Mouse (Mus musculus) adrenal gland, adult 2 months (tissue): ENCODE results near the gene Ap4m1. TPM values are rescaled to one million over a fixed set of nuclear protein-coding genes. Genes with fewer than 3 reads are reported as not detected.
A peak's percentile ranks its signal among the peaks of the same experiment; 100 is the strongest.

Experiments used
- DNase-seq: peaks from one replicate; pipeline ENCODE4 v3.0.0; 2021
- long read RNA-seq: library from polyadenylated mRNA; stranded (forward); transcript quantifications from one replicate; pipeline ENCODE4 v2.0.0, GENCODE M21; 2021
- polyA plus RNA-seq: library from polyadenylated mRNA; depleted of rRNA; stranded (reverse); fragments of >200 nt; gene quantifications from 2 replicates; pipeline ENCODE4 v1.2.3, GENCODE M21; 2012; rRNA removed
- total RNA-seq, 2 experiments: library from RNA; stranded (reverse); gene quantifications; 2 replicates each; pipeline ENCODE4 v1.2.3; 2021

Ap4m1 gene
- total RNA-seq (10 to 100 TPM; 19.4 to 20.1 TPM), polyA plus RNA-seq (24.9 and 27.7 TPM in 2 replicates)
- long read RNA-seq, transcript Ap4m1-201 (15 exons, 3,479 nt) = major isoform, 5 of 11 reads
- long read RNA-seq, partial matches to known transcripts = 1 of 11 reads
- long read RNA-seq, other reads (novel, unspliced or antisense) = 5 of 11 reads

GRCm38 (mm10) chr5:138171695-138172491, at the start of gene Ap4m1, which contains the start of gene Mcm7:
Gene Ap4m1, plus strand, starts transcription at chr5:138172002.
Gene Mcm7, minus strand, starts transcription at chr5:138172422.
- DNase-seq = peak; percentile 99

GRCm38 (mm10) chr5:138132425-138133064, 39.3 kb upstream of the Ap4m1 start:
- no peak for DNase-seq

- no peak for DNase-seq
Observed at GRCm38 (mm10) chr5:138137257-138137656, 34.5 kb upstream of the Ap4m1 start.

DNA sequence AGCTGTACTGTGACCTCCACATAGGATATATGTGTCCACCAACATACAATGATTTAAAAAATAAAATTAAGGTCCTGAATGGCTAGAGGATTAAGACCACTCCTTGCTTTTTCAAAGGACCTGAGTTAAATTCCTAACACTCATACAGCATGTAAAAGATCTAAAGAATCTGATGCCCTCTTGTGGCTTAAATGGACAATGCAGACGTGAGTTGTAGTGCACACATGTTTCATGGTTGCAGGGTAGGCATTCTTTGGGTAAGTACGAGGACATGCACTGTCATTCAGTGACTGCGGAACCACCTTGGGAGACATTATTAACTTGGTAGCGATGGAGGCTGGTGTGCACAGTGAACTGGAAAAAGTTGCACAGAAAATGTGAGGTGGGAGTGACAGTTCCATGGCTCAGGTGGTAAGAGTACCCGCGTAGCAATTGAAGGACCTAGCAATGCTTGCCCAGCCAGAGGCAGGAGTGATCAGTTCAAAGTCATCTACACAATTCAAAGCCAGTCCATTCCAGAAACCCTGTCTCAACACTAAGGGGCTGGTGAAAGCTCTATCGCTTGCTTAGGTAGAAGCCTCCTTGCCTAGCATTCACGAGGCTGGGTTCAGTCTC, 33.8 kb upstream of the Ap4m1 start:
- peak; percentile 39 for DNase-seq

DNA sequence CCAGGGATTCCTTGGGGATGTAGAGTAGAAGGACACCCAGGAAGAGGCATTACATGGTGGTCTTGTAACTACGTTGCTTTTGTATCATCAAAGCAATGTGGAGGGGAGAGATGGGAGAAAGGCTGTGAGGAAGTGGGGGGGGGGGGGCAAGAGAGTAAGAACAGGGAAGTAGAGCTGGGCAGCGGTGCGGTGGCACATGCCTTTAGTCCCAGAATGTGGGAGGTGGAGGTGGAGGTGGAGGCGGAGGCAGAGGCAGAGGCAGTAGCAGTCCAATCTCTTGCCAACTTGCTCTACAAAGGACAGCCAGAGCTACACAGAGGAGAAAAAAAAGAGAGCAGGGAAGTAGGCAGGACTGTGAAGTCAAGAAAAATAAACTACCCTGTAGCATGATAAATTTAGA, 33.2 kb upstream of the Ap4m1 start:
- no peak for DNase-seq

DNA sequence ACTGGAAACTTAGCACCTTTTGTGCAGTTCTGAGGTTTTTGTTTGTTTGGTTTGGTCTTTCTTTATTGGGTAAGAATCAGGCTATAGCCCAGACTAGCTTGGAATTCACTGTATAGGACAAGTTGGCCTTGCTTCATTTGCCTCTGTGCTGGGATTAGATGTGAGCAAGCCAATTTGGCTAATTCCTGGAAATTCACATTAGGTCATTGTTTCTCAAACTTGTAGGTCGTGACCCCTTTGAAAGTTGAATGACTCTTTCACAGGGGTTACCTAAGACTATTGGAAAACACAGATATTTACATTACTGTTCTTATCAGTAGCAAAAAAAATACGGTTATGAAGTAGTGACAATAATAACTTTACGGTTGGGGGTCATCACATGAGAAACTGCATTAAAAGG, 17.4 kb upstream of the Ap4m1 start:
- DNase-seq = no peak

GRCm38 (mm10) chr5:138155443-138155976, 16.3 kb upstream of the Ap4m1 start, which contains the start of gene Zfp113:
Gene Zfp113, minus strand, starts transcription at chr5:138155744.
- peak; percentile 93 for DNase-seq

DNA sequence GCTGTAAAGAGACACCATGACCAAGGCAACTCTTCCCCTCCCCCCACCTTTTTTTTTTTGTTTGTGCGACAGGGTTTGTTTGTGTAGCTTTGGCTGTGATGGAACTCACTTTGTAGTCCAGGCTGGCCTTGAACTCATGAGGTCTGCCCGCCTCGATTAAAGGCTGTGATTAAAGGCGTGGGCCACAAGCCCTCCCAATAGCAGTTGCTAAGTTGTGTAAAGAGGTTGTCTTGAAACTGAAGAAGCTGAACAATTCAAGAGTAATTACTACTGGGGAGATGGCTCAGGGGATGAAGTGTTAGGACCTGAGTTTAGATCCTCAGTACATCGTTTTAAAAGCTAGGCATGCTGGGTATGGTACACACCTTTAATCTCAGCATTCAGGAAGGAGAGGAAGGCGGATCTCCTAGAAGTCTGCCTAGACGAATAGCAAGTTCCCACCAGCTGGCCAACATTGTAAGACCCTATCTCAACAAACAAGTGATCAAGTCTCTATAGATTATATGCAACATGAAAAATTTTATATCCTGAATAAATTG, 11.5 kb upstream of the Ap4m1 start:
- DNase-seq = no peak

GRCm38 (mm10) chr5:138160842-138161665, 10.7 kb upstream of the Ap4m1 start, which contains the start of gene Cops6:
Gene Cops6, plus strand, starts transcription at chr5:138161071.
- peak; percentile 96 for DNase-seq

DNA sequence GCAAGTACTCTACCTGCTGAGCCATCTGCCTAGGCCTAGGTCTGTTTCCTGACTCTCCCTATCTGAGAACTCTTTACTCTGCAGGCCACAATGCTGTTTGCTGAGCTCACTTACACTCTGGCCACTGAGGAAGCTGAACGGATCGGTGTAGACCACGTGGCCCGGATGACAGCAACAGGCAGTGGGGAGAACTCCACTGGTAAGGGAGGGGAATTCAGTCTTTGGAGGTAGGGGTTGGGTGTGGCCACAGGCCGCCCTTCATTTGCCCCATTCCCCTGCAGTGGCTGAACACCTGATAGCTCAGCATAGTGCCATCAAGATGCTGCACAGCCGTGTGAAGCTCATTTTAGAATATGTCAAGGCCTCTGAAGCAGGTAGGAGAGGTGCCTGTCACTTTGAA, 8.8 kb upstream of the Ap4m1 start:
- no peak for DNase-seq

- DNase-seq = no peak
Observed at GRCm38 (mm10) chr5:138163610-138164009, 8.2 kb upstream of the Ap4m1 start.

GRCm38 (mm10) chr5:138165594-138165993, 6.2 kb upstream of the Ap4m1 start:
- DNase-seq = no peak

DNA sequence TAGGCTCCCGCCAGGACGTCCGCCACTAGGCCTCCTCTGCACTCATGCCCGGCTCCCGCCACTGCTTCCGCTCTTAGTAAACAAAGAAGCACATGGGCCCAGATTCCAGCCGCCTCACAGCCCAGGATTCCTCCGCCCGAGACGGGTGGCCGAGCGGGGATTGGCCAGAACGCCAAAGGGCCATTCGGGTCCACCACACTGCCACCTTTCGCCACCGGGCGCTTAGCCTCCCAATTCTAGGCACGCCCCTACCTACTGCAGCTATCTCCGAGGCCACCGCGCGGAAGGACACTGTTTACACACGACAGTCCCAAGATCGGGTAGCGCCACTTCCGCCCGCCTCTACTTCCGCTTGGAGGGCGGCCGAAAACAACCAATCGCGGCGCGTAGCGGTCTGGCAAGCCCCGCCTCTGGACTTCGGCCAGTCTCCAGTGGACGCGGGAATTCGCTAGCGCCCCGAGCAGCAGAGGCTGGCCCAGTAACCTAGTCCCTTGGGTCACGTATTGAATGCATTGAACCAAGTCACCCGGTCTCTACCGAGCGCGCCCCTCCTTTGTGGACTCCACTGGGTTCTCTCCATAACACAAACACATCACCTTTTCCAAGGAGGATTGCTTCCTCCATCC, 753 bp upstream of the Ap4m1 start:
- peak; percentile 97 for DNase-seq

GRCm38 (mm10) chr5:138173217-138173616, 1.4 kb downstream of the Ap4m1 start:
- no peak for DNase-seq

DNA sequence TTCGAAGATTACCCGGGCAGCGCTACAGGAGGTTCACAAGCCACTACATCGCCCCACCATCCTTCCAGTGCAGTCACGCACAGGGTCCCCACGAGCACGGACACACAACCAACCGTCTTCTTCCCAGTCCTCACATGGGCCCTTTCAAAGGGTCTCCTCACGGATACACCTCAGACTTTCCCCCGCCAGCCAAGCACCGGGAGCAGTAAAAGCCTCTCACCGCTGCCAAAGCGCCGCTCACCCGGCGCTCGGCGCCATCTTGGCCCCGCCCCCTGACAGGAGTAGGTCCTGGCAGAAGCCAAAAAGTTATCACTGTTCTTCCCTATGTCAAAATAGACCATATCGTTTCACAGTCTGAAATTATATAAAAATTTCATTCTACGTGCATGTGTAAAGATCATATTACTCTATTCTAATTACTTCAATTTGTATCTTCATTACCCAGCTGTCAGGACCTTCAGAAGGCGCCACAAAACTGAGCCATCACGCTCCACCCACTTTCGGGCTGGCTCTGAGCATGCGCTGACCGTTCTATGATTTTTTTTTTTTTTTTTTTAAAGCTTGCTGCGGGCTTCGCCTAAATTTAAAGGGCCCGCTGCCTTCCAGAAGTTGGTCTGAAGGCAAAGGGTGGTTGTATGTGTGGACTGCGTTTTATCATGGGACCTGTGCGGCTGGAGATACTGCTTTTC, 15.3 kb downstream of the Ap4m1 start, which contains the start of the genes Taf6 and Cnpy4:
Gene Taf6, minus strand, starts transcription at position 502 of the 689 bp plus-strand sequence.
Gene Cnpy4, plus strand, starts transcription at position 536 of the 689 bp plus-strand sequence.
- DNase-seq = peak; percentile 86

DNA sequence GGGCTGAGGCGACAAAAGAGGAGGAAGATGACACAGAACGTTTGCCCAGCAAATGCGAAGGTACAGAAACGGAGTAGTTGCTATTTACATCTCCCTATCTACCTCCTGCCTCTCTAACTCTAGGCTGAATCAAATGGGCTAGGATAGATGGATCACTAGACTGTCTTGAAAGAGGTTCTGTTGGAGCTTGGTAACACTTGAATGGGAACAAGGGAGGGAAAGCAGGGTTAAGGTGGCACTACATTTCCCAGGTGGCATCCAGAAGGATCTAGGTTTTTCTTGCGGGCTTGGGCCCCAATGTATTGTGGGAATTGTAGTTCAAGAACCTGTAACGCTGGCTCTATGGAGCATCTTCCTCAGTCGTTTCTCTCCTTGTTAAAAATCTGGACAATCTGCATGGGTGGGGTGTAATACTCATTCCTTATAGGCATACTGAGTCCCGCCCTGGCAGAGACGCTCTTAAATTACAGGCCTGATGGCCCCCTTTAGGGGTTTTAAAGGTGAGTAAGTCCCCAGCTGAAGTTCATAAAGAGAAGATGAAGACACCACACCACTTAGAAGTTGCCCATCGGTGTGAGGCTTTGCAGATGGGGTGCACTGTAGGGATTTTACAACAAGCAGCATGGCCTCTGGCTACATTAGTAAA, 16.0 kb downstream of the Ap4m1 start:
- peak; percentile 83 for DNase-seq

DNA sequence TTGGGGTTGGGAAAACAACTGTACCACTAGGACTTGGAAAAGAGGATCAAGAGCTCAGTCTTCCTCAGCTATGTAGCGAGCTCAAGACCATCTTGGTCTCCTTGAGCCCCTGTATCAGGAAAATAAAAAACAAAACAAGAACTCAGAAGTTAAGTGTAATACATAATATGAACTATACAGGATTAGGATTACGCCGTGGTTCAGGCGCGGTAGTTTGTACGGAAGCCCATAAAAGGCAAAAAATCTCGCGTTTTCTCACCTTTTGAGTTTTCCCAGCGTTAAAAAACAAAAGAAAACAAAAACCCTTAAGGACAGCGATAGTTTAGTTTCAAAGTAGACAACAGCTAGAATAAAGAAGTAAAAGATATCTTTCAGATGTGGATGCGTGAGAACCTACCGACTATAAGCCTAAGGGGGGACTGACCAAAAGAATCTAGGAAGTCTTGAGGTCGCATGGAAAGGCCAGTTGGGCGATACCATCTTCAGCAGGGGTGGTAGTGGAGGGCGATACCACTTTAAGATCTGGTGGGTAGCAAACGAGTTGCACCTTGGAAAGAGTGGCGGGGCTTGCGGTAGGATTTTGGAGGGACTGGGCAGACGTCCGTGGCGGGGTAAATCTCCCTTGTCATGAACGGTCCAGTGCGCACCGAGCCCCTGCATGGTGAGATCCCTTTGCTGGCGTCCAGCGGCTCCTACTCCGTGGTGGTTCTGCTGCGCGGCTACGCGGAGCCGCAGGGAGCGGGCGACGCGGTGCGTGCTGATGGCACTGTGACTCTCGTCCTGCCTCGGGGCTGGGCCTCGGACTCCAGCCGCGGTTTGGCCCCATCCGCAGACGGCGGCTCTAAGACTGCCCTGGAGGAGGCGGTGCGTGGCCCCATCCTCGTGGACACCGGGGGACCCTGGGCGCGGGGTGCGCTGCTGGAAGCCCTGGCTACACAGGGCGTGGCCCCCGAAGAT, 22.2 kb downstream of the Ap4m1 start, which contains the start of gene Mblac1:
Gene Mblac1, plus strand, starts transcription at position 544 of the 957 bp plus-strand sequence.
- DNase-seq = peak; percentile 91
